Mouse (Mus musculus) layer of hippocampus, adult 9-11 months (tissue): Measurements from ENCODE around the gene Aldh3a1.
A peak's percentile ranks its signal among the peaks of the same experiment; 100 is the strongest.

ENCODE experiments used
- DNase-seq: peaks from one replicate; pipeline ENCODE4 v3.0.0; 2022

Aldh3a1 gene

GRCm38 (mm10) chr11:61251741-61252140, 44.4 kb downstream of the Aldh3a1 start:
- DNase-seq = no peak

- no peak for DNase-seq
Measured at GRCm38 (mm10) chr11:61252807-61253206, 45.5 kb downstream of the Aldh3a1 start.

- no peak for DNase-seq
Measured at GRCm38 (mm10) chr11:61259106-61259505, 51.8 kb downstream of the Aldh3a1 start.

- no peak for DNase-seq
Measured at GRCm38 (mm10) chr11:61262516-61262915, 55.2 kb downstream of the Aldh3a1 start.

- DNase-seq = no peak
Measured at GRCm38 (mm10) chr11:61263841-61264240, 56.5 kb downstream of the Aldh3a1 start.

DNA sequence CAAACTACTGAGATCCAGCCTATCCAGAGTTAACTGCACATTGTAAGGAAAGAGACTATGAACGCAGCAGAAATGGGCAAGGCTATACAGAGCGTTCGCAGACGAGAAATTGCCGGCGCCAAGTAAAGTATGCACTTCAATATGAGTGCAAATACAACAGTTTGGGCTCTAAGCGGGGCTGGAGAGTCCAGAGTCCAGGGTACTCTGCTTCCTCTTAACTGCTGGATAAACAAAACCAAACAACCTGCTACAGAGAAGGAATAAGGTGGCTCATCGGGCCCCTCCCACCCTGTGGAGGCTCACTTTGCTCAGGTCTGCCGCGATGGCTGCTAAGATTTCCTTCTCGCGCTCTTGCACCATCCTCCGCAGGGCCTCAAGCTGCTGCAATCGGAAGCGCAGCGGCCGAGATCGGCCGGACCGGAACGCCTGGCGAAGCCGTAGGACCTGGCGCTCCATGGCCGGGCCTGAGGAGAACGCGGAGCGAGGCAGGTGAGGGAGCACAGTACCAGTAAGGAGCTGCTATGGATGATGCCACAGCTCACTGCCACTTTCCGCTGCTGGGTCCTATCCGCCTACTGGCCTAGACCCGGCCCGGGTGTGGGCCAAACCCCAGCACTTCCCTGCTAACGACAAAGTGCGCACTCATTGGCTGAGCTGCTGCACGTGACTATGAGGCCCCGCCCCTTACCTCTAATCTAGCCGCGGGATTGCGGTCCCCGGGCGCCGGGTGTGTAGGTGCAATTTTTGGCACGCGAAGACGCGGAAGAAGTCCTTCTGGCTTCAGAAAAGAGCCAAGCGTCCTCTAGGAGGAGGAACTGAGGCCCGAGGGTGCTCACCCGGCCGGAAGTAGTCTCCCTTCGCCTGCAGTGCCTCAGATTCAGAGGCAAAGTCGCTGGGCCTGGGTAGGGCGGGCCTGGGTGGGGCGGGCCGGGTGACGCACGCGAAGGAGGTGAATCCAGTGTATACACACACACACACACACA, 59.5 kb downstream of the Aldh3a1 start, which contains the start of gene Aldh3a2:
Gene Aldh3a2 (minus strand): TSS at position 914 of the 983 bp plus-strand sequence.
- peak; percentile 93 for DNase-seq
